9 mouse cellular contexts compared by ENCODE assay signal in the genomic region with DNA sequence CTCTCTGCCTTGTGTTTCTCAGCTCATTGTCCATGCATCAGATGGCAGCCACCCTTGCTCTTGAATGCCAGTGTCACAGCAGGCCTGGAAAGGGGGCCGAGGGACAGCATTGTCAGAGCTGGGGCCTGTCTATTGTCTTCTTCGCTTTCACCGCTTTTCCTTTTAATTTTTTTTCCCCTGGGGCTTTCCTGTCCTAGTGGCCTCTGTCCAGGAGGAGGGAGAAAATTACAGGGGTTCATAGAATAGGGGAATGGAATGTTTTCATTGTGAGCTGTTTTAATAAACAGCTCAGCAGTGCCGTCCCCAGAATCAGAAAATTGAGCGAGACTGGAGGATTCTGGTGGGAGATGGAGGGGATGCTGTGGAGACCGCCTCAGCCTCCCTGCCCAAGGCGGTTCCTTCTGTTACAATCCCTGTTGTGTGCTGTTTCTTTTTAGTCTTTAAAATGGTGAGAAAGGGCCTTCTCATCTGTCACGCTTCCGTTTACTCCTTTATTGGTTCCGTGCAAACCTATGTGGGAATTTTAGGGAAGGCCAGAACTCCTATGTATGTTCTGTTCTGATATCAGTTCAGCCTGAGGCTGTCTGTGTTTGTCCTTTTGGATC.
DNase-seq lines count a peak whose midpoint lies in the region; ATAC-seq lines count a peak whose summit lies in the region.
"Had no signal": no experiment of that assay in that cellular context is flagged by ENCODE, and none has a peak within 500 bp of the region (broad histone marks: within the 10 kb centered on the region; RNA-seq: fewer than 3 reads in every experiment).

No protein-coding gene starts in this region.

- H3K9ac ChIP-seq in forebrain, embryonic 11.5 days (ENCODE audit: low read length) = peak overlapping the region; percentile 40
- no peak overlapping the region for H3K9ac ChIP-seq in limb, embryonic 15.5 days

- peaks cover 30% of the 10 kb centered on the region for H3K4me1 ChIP-seq in forebrain, embryonic 11.5 days (replicated peaks; ENCODE audit: control insufficient read depth, insufficient read depth, low read length)
- peaks cover 35% of the 10 kb centered on the region for H3K4me1 ChIP-seq in limb, embryonic 15.5 days

- no peaks in the 10 kb centered on the region for H3K27me3 ChIP-seq in forebrain, embryonic 11.5 days (ENCODE audit: control insufficient read depth, insufficient read depth, low read length)
- H3K27me3 ChIP-seq in limb, embryonic 15.5 days = no peaks in the 10 kb centered on the region

- WGBS in forebrain, embryonic 11.5 days = 8% methylated on average over 10 of the region's 10 CpGs
- 57% methylated on average over 10 of the region's 10 CpGs for WGBS in limb, embryonic 15.5 days

- peak; percentile 9 for DNase-seq in right cerebral cortex, postnatal 14 days
- DNase-seq in right cerebral cortex, adult 18-20 months = no peak
- peak; percentile 68 for DNase-seq in forebrain, embryonic 11.5 days (ENCODE audit: low spot score)
- DNase-seq in adrenal gland, adult 18-20 months (ENCODE audit: low spot score in 2 of 2) = no peak
- DNase-seq in spleen, postnatal 10 days (ENCODE audit: low spot score in 2 of 2) = no peak
- no peak for DNase-seq in gastrocnemius, postnatal 25 days
- DNase-seq: layer of hippocampus, adult 9-11 months; lung, postnatal 4 days had no signal

- H3K4me2 ChIP-seq in forebrain, embryonic 11.5 days (ENCODE audit: low read depth, low read length, severe bottlenecking) = peak overlapping the region; percentile 36; the same call in 1 of the 2 replicates
- H3K4me2 ChIP-seq in limb, embryonic 15.5 days = no peak overlapping the region

- ATAC-seq in forebrain, embryonic 11.5 days (replicated peaks; ENCODE audit: low FRiP score) = peak; percentile 68
- no peak for ATAC-seq in limb, embryonic 15.5 days (ENCODE audit: insufficient number of reproducible peaks, low FRiP score, low TSS enrichment, low read depth)

- no peak overlapping the region; the same call in 1 of the 2 replicates for H3K4me3 ChIP-seq in forebrain, embryonic 11.5 days (ENCODE audit: low read depth, low read length)
- no peak overlapping the region for H3K4me3 ChIP-seq in limb, embryonic 15.5 days

- H3K27ac ChIP-seq in forebrain, embryonic 11.5 days (ENCODE audit: low read depth, low read length) = peak overlapping the region; percentile 89
- peak overlapping the region; percentile 23; the same call in 1 of the 2 replicates for H3K27ac ChIP-seq in limb, embryonic 15.5 days

- no peaks in the 10 kb centered on the region for H3K36me3 ChIP-seq in forebrain, embryonic 11.5 days (ENCODE audit: control insufficient read depth, insufficient read depth, low read length)
- no peaks in the 10 kb centered on the region for H3K36me3 ChIP-seq in limb, embryonic 15.5 days

- H3K9me3 ChIP-seq in forebrain, embryonic 11.5 days (ENCODE audit: control insufficient read depth, low read length) = no peaks in the 10 kb centered on the region
- no peaks in the 10 kb centered on the region for H3K9me3 ChIP-seq in limb, embryonic 15.5 days

Comparison
In these comparisons a context has a peak if more than half of its experiments do, and no peak if none do; other contexts are left out.
1. DNase-seq: peak in right cerebral cortex, postnatal 14 days (single experiment) and forebrain, embryonic 11.5 days (single experiment); none in right cerebral cortex, adult 18-20 months (single experiment), adrenal gland, adult 18-20 months (0 of 2), spleen, postnatal 10 days (0 of 2) and gastrocnemius, postnatal 25 days (single experiment).